Mouse (Mus musculus): ENCODE results near the gene Smg9. TPM values are rescaled to one million over a fixed set of nuclear protein-coding genes. Genes with fewer than 3 reads are reported as not detected.
A peak's percentile ranks its signal among the peaks of the same experiment; 100 is the strongest.

The Smg9 gene
- polyA plus RNA-seq, 1 experiment: 55.7 TPM

GRCm38 (mm10) chr7:24429413-24430112, 30.1 kb downstream of the Smg9 start:
- Histone ChIP-seq H3K27ac (ENCODE audit: insufficient read depth, low read length) (no peak overlapping the region), H3K36me3 (ENCODE audit: control insufficient read depth, insufficient read depth, low read length) (peaks cover 7% of the 10 kb centered on the region; the same call in 1 of the 2 replicates), H3K4me1 (ENCODE audit: control insufficient read depth, insufficient read depth, insufficient read length) (peaks cover 5% of the 10 kb centered on the region), H3K27me3 (ENCODE audit: control insufficient read depth, insufficient read depth, low read length) (no peaks in the 10 kb centered on the region), H3K4me3 (ENCODE audit: extremely low read depth, insufficient read depth, insufficient read length) (no peak overlapping the region)
- no peak for DNase-seq (ENCODE audit: low read depth in 1 of 2, low spot score in 2 of 2)
- WGBS: 83% methylated on average over 16 of the region's 16 CpGs
- TF ChIP-seq POLR2A (IDR thresholded peaks at IDR 0.05; ENCODE audit: low read depth, low read length) (no peak), CTCF (IDR thresholded peaks at IDR 0.05; ENCODE audit: extremely low read depth, insufficient read depth, insufficient read length, insufficient replicate concordance) (no peak)

GRCm38 (mm10) chr7:24430551-24431345, 31.3 kb downstream of the Smg9 start:
- peak overlapping the region; percentile 77 for H3K27ac ChIP-seq (ENCODE audit: insufficient read depth, low read length)
- peak overlapping the region; percentile 9; the same call in 1 of the 2 replicates for H3K4me3 ChIP-seq (ENCODE audit: extremely low read depth, insufficient read depth, insufficient read length)
- DNase-seq (ENCODE audit: low read depth in 1 of 2, low spot score in 2 of 2): no peak
- WGBS: 72% methylated on average over 15 of the region's 15 CpGs
- H3K27me3 ChIP-seq (ENCODE audit: control insufficient read depth, insufficient read depth, low read length): no peaks in the 10 kb centered on the region
- H3K36me3 ChIP-seq (ENCODE audit: control insufficient read depth, insufficient read depth, low read length): peaks cover 7% of the 10 kb centered on the region; the same call in 1 of the 2 replicates
- TF ChIP-seq CTCF (IDR thresholded peaks at IDR 0.05; ENCODE audit: extremely low read depth, insufficient read depth, insufficient read length, insufficient replicate concordance): no peak
- no peak for TF ChIP-seq POLR2A (IDR thresholded peaks at IDR 0.05; ENCODE audit: low read depth, low read length)
- peaks cover 5% of the 10 kb centered on the region for H3K4me1 ChIP-seq (ENCODE audit: control insufficient read depth, insufficient read depth, insufficient read length)

GRCm38 (mm10) chr7:24431713-24432112, 32.3 kb downstream of the Smg9 start:
- no peak for TF ChIP-seq CTCF (IDR thresholded peaks at IDR 0.05; ENCODE audit: extremely low read depth, insufficient read depth, insufficient read length, insufficient replicate concordance)
- H3K4me3 ChIP-seq (ENCODE audit: extremely low read depth, insufficient read depth, insufficient read length): no peak overlapping the region; the same call in 1 of the 2 replicates
- peaks cover 5% of the 10 kb centered on the region for H3K4me1 ChIP-seq (ENCODE audit: control insufficient read depth, insufficient read depth, insufficient read length)
- DNase-seq (ENCODE audit: low read depth in 1 of 2, low spot score in 2 of 2): no peak
- WGBS: 64% methylated on average over 11 of the region's 11 CpGs
- H3K27me3 ChIP-seq (ENCODE audit: control insufficient read depth, insufficient read depth, low read length): no peaks in the 10 kb centered on the region
- H3K27ac ChIP-seq (ENCODE audit: insufficient read depth, low read length): peak overlapping the region; percentile 77
- peaks cover 7% of the 10 kb centered on the region; the same call in 1 of the 2 replicates for H3K36me3 ChIP-seq (ENCODE audit: control insufficient read depth, insufficient read depth, low read length)

DNA sequence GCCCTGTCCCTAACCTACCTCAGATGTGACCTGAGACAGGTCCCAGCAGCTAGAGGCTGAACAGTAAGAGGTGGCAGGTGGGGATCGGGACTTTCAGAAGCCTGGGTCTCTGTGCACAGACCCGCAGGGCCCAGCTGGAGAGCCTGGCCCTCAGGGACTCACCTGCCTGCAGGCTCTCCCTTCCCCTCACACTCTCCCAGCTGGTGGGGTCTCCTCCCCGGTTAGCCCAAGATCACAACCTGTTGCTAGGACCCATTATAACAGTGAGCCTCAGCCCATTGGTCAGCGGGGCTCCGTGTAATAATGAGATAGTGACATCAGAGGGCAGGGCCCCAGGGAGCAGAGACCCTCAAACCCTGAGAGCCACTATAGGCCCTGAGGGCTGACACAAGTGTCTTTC, 35.9 kb downstream of the Smg9 start:
- Histone ChIP-seq H3K36me3 (ENCODE audit: control insufficient read depth, insufficient read depth, low read length) (peaks cover 7% of the 10 kb centered on the region; the same call in 1 of the 2 replicates), H3K27me3 (ENCODE audit: control insufficient read depth, insufficient read depth, low read length) (no peaks in the 10 kb centered on the region), H3K4me3 (ENCODE audit: extremely low read depth, insufficient read depth, insufficient read length) (no peak overlapping the region), H3K4me1 (ENCODE audit: control insufficient read depth, insufficient read depth, insufficient read length) (peaks cover 7% of the 10 kb centered on the region), H3K27ac (ENCODE audit: insufficient read depth, low read length) (no peak overlapping the region)
- WGBS: 87% methylated on average over 5 of the region's 5 CpGs
- TF ChIP-seq CTCF (IDR thresholded peaks at IDR 0.05; ENCODE audit: extremely low read depth, insufficient read depth, insufficient read length, insufficient replicate concordance) (no peak), POLR2A (IDR thresholded peaks at IDR 0.05; ENCODE audit: low read depth, low read length) (no peak)
- no peak for DNase-seq (ENCODE audit: low read depth in 1 of 2, low spot score in 2 of 2)

- H3K27ac ChIP-seq (ENCODE audit: insufficient read depth, low read length): no peak overlapping the region
- DNase-seq (ENCODE audit: low read depth in 1 of 2, low spot score in 2 of 2): no peak
- no peak overlapping the region for H3K4me3 ChIP-seq (ENCODE audit: extremely low read depth, insufficient read depth, insufficient read length)
- peaks cover 2% of the 10 kb centered on the region; the same call in 1 of the 2 replicates for H3K4me1 ChIP-seq (ENCODE audit: control insufficient read depth, insufficient read depth, insufficient read length)
- H3K27me3 ChIP-seq (ENCODE audit: control insufficient read depth, insufficient read depth, low read length): no peaks in the 10 kb centered on the region
- H3K36me3 ChIP-seq (ENCODE audit: control insufficient read depth, insufficient read depth, low read length): no peaks in the 10 kb centered on the region
- TF ChIP-seq CTCF (IDR thresholded peaks at IDR 0.05; ENCODE audit: extremely low read depth, insufficient read depth, insufficient read length, insufficient replicate concordance): no peak
- no peak for TF ChIP-seq POLR2A (IDR thresholded peaks at IDR 0.05; ENCODE audit: low read depth, low read length)
- WGBS: 65% methylated on average over 10 of the region's 10 CpGs
These were observed 38.6 kb downstream of the Smg9 start for GRCm38 (mm10) chr7:24437981-24438380.

DNA sequence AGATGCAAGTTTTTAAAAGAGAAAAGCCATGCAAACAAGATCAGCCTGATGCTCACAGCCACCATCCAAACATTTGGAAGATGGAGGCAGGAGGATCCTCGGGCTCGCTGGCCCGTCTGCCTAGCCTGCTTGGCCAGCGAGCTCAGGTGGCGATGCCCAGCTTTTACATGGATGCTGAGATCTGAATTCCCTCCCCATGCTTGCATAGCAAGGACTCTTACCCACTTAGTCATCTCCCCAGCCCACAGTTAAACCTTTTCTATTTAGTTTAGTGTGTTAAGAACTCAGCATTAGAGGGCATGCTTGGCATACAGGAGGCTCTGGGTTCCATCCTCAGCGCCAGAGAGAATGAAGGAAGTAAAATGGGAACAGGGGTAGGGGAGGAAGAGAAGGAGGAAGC, 39.8 kb downstream of the Smg9 start:
- Histone ChIP-seq H3K27ac (ENCODE audit: insufficient read depth, low read length) (no peak overlapping the region), H3K4me1 (ENCODE audit: control insufficient read depth, insufficient read depth, insufficient read length) (peaks cover 11% of the 10 kb centered on the region; the same call in 1 of the 2 replicates), H3K4me3 (ENCODE audit: extremely low read depth, insufficient read depth, insufficient read length) (no peak overlapping the region), H3K36me3 (ENCODE audit: control insufficient read depth, insufficient read depth, low read length) (no peaks in the 10 kb centered on the region), H3K27me3 (ENCODE audit: control insufficient read depth, insufficient read depth, low read length) (no peaks in the 10 kb centered on the region)
- 75% methylated on average over 6 of the region's 6 CpGs for WGBS
- TF ChIP-seq POLR2A (IDR thresholded peaks at IDR 0.05; ENCODE audit: low read depth, low read length) (no peak), CTCF (IDR thresholded peaks at IDR 0.05; ENCODE audit: extremely low read depth, insufficient read depth, insufficient read length, insufficient replicate concordance) (no peak)
- DNase-seq (ENCODE audit: low read depth in 1 of 2, low spot score in 2 of 2): no peak

All from spleen, adult 2 months (tissue).